Mouse (Mus musculus) limb, embryonic 12.5 days (tissue): ENCODE measurements at regions not wholly inside any gene's neighbourhood (a gene's known extent, or its start where the extent isn't known, plus 50 kb on each side); places are given as distances from the start of the nearest gene placed in this dataset.

Experiments used
- ATAC-seq: fragments of 200-750 bp; cut with Nextera tagmentation; 2 replicates; pipeline ENCODE4 v1.8.0; 2017; ENCODE audit warnings: low read depth, moderate TSS enrichment; ENCODE audit not compliant: insufficient number of reproducible peaks, insufficient read depth, low FRiP score, low TSS enrichment
- H3K27ac ChIP-seq: fragments of 300-500 bp; sonication (generic); 2 replicates; pipeline ENCODE4 v1.5.1; 2016; ENCODE audit warnings: mild to moderate bottlenecking, moderate library complexity
- H3K27me3 ChIP-seq: fragments of 300-500 bp; sonication (generic); 2 replicates; pipeline ENCODE4 v1.6.1; 2016; ENCODE audit warnings: mild to moderate bottlenecking, moderate library complexity
- H3K36me3 ChIP-seq: fragments of 300-500 bp; sonication (generic); 2 replicates; pipeline ENCODE4 v1.6.1; 2016; ENCODE audit warnings: mild to moderate bottlenecking, moderate library complexity
- H3K4me1 ChIP-seq: fragments of 300-500 bp; sonication (generic); replicated peaks from 2 replicates; pipeline ENCODE4 v1.6.1; 2016
- H3K4me2 ChIP-seq: fragments of 300-500 bp; sonication (generic); 2 replicates; pipeline ENCODE4 v1.6.1; 2016; ENCODE audit warnings: mild to moderate bottlenecking, moderate library complexity
- H3K4me3 ChIP-seq: fragments of 300-500 bp; sonication (generic); replicated peaks from 2 replicates; pipeline ENCODE4 v1.5.1; 2016; ENCODE audit warnings: mild to moderate bottlenecking
- H3K9ac ChIP-seq: fragments of 300-500 bp; sonication (generic); replicated peaks from 2 replicates; pipeline ENCODE4 v1.6.1; 2016; ENCODE audit warnings: mild to moderate bottlenecking, moderate library complexity
- H3K9me3 ChIP-seq: fragments of 300-500 bp; sonication (generic); 2 replicates; pipeline ENCODE4 v1.6.1; 2016; ENCODE audit warnings: mild to moderate bottlenecking, moderate library complexity
- WGBS: fragments of 180-500 bp; shearing (Covaris S2); methylation state at CpG from one replicate; pipeline ENCODE4 v1.1.7; 2016; 5-methylcytosine and 5-hydroxymethylcytosine counted together

- no peak overlapping the region for H3K27ac ChIP-seq
- H3K4me2 ChIP-seq = no peak overlapping the region
- H3K9me3 ChIP-seq = no peaks in the 10 kb centered on the region
- H3K27me3 ChIP-seq = no peaks in the 10 kb centered on the region
- no peak overlapping the region for H3K9ac ChIP-seq
- ATAC-seq = no peak
- H3K4me3 ChIP-seq = no peak overlapping the region
- 88% methylated on average over 3 of the region's 3 CpGs for WGBS
- H3K4me1 ChIP-seq = peaks cover 10% of the 10 kb centered on the region
- no peaks in the 10 kb centered on the region for H3K36me3 ChIP-seq
Observed at GRCm38 (mm10) chr3:143622275-143622674, 582.7 kb downstream of the Lmo4 start.

- Histone ChIP-seq H3K27me3 (no peaks in the 10 kb centered on the region), H3K36me3 (no peaks in the 10 kb centered on the region), H3K4me2 (no peak overlapping the region), H3K9me3 (no peaks in the 10 kb centered on the region), H3K9ac (no peak overlapping the region), H3K4me3 (no peak overlapping the region), H3K4me1 (peaks cover 10% of the 10 kb centered on the region), H3K27ac (no peak overlapping the region)
- 94% methylated on average over 1 of the region's 1 CpGs for WGBS
- ATAC-seq = no peak
Observed at GRCm38 (mm10) chr3:143619125-143619524, 585.9 kb downstream of the Lmo4 start.

- H3K27me3 ChIP-seq = no peaks in the 10 kb centered on the region
- H3K36me3 ChIP-seq = no peaks in the 10 kb centered on the region
- H3K4me2 ChIP-seq = no peak overlapping the region
- no peak overlapping the region for H3K9ac ChIP-seq
- WGBS = 76% methylated on average over 5 of the region's 5 CpGs
- no peak overlapping the region for H3K4me3 ChIP-seq
- ATAC-seq = no peak
- peaks cover 3% of the 10 kb centered on the region for H3K4me1 ChIP-seq
- no peaks in the 10 kb centered on the region for H3K9me3 ChIP-seq
- no peak overlapping the region for H3K27ac ChIP-seq
Observed at GRCm38 (mm10) chr3:143614895-143615294, 590.1 kb downstream of the Lmo4 start.

GRCm38 (mm10) chr3:143614004-143614403 is 591.0 kb downstream of the Lmo4 start:
- WGBS = 89% methylated on average over 3 of the region's 3 CpGs
- Histone ChIP-seq H3K9me3 (no peaks in the 10 kb centered on the region), H3K4me3 (no peak overlapping the region), H3K4me1 (peaks cover 10% of the 10 kb centered on the region), H3K4me2 (no peak overlapping the region), H3K9ac (no peak overlapping the region), H3K36me3 (no peaks in the 10 kb centered on the region), H3K27ac (no peak overlapping the region), H3K27me3 (no peaks in the 10 kb centered on the region)
- ATAC-seq = no peak

- Histone ChIP-seq H3K4me1 (peaks cover 13% of the 10 kb centered on the region), H3K27me3 (no peaks in the 10 kb centered on the region), H3K9ac (no peak overlapping the region), H3K9me3 (no peaks in the 10 kb centered on the region), H3K36me3 (no peaks in the 10 kb centered on the region), H3K4me2 (no peak overlapping the region), H3K27ac (no peak overlapping the region), H3K4me3 (no peak overlapping the region)
- 11% methylated on average over 2 of the region's 2 CpGs for WGBS
- ATAC-seq = no peak
Observed at GRCm38 (mm10) chr3:143609673-143610072, 595.3 kb downstream of the Lmo4 start.

GRCm38 (mm10) chr3:143599120-143599519 is 605.9 kb downstream of the Lmo4 start:
- Histone ChIP-seq H3K9me3 (no peaks in the 10 kb centered on the region), H3K36me3 (no peaks in the 10 kb centered on the region), H3K27ac (no peak overlapping the region), H3K4me2 (no peak overlapping the region), H3K9ac (no peak overlapping the region), H3K27me3 (no peaks in the 10 kb centered on the region; the same call in 1 of the 2 replicates), H3K4me3 (no peak overlapping the region), H3K4me1 (peaks cover 21% of the 10 kb centered on the region)
- WGBS = 38% methylated on average over 2 of the region's 2 CpGs
- ATAC-seq = no peak

- WGBS = 12% methylated on average over 11 of the region's 11 CpGs
- Histone ChIP-seq H3K27ac (no peak overlapping the region), H3K4me2 (no peak overlapping the region)
Observed at GRCm38 (mm10) chr3:143596949-143597593, 607.9 kb downstream of the Lmo4 start.

GRCm38 (mm10) chr3:143596011-143596683 is 608.9 kb downstream of the Lmo4 start:
- H3K9ac ChIP-seq = no peak overlapping the region
- no peaks in the 10 kb centered on the region for H3K36me3 ChIP-seq
- H3K4me3 ChIP-seq = no peak overlapping the region
- no peak overlapping the region for H3K27ac ChIP-seq
- no peak overlapping the region for H3K4me2 ChIP-seq
- H3K4me1 ChIP-seq = peaks cover 12% of the 10 kb centered on the region
- 47% methylated on average over 5 of the region's 5 CpGs for WGBS
- no peaks in the 10 kb centered on the region for H3K9me3 ChIP-seq
- peaks cover 3% of the 10 kb centered on the region; the same call in 1 of the 2 replicates for H3K27me3 ChIP-seq
- no peak for ATAC-seq

More at GRCm38 (mm10) chr3:143596949-143597593, 607.9 kb downstream of the Lmo4 start:
- Histone ChIP-seq H3K36me3 (no peaks in the 10 kb centered on the region), H3K27me3 (peaks cover 3% of the 10 kb centered on the region; the same call in 1 of the 2 replicates), H3K4me3 (no peak overlapping the region), H3K4me1 (peaks cover 12% of the 10 kb centered on the region), H3K9ac (no peak overlapping the region), H3K9me3 (no peaks in the 10 kb centered on the region)
- no peak for ATAC-seq

GRCm38 (mm10) chr3:143595081-143595480 is 609.9 kb downstream of the Lmo4 start:
- 82% methylated on average over 2 of the region's 2 CpGs for WGBS
- no peaks in the 10 kb centered on the region for H3K9me3 ChIP-seq
- no peak overlapping the region for H3K27ac ChIP-seq
- ATAC-seq = no peak
- no peak overlapping the region for H3K4me2 ChIP-seq
- peaks cover 3% of the 10 kb centered on the region; the same call in 1 of the 2 replicates for H3K27me3 ChIP-seq
- no peaks in the 10 kb centered on the region for H3K36me3 ChIP-seq
- H3K4me3 ChIP-seq = no peak overlapping the region
- no peak overlapping the region for H3K9ac ChIP-seq
- H3K4me1 ChIP-seq = peaks cover 12% of the 10 kb centered on the region

GRCm38 (mm10) chr3:143594676-143595075 is 610.3 kb downstream of the Lmo4 start:
- ATAC-seq = no peak
- no peak overlapping the region for H3K4me2 ChIP-seq
- no peak overlapping the region for H3K27ac ChIP-seq
- peaks cover 3% of the 10 kb centered on the region; the same call in 1 of the 2 replicates for H3K27me3 ChIP-seq
- no peak overlapping the region for H3K4me3 ChIP-seq
- WGBS = 41% methylated on average over 7 of the region's 7 CpGs
- H3K4me1 ChIP-seq = peaks cover 12% of the 10 kb centered on the region
- H3K36me3 ChIP-seq = no peaks in the 10 kb centered on the region
- no peak overlapping the region for H3K9ac ChIP-seq
- no peaks in the 10 kb centered on the region for H3K9me3 ChIP-seq

GRCm38 (mm10) chr3:143586653-143587052 is 618.4 kb downstream of the Lmo4 start:
- H3K27me3 ChIP-seq = no peaks in the 10 kb centered on the region
- H3K4me1 ChIP-seq = peaks cover 13% of the 10 kb centered on the region
- no peak overlapping the region for H3K27ac ChIP-seq
- no peak overlapping the region for H3K4me2 ChIP-seq
- WGBS = 79% methylated on average over 5 of the region's 5 CpGs
- no peak for ATAC-seq
- H3K9ac ChIP-seq = no peak overlapping the region
- no peak overlapping the region for H3K4me3 ChIP-seq
- H3K9me3 ChIP-seq = no peaks in the 10 kb centered on the region
- no peaks in the 10 kb centered on the region for H3K36me3 ChIP-seq
